Mouse (Mus musculus) liver, embryonic 12.5 days (tissue): Measurements from ENCODE around the gene Mb. TPM values are rescaled to one million over a fixed set of nuclear protein-coding genes. Genes with fewer than 3 reads are reported as not detected.
A peak's percentile ranks its signal among the peaks of the same experiment; 100 is the strongest.

Experiments
- ATAC-seq: fragments of 200-750 bp; cut with Nextera tagmentation; 2 replicates; pipeline ENCODE4 v1.8.0; 2017; ENCODE audit warnings: moderate number of reproducible peaks, mild to moderate bottlenecking, moderate library complexity
- H3K27ac ChIP-seq: fragments of 300-500 bp; sonication (generic); 2 replicates; pipeline ENCODE4 v1.5.1; 2016; ENCODE audit warnings: mild to moderate bottlenecking
- H3K27me3 ChIP-seq: fragments of 300-500 bp; sonication (generic); replicated peaks from 2 replicates; pipeline ENCODE4 v1.6.1; 2016; ENCODE audit warnings: mild to moderate bottlenecking, moderate library complexity
- H3K36me3 ChIP-seq: fragments of 300-500 bp; sonication (generic); 2 replicates; pipeline ENCODE4 v1.6.1; 2016; ENCODE audit warnings: mild to moderate bottlenecking, moderate library complexity
- H3K4me1 ChIP-seq: fragments of 300-500 bp; sonication (generic); 2 replicates; pipeline ENCODE4 v1.6.1; 2016
- H3K4me2 ChIP-seq: fragments of 300-500 bp; sonication (generic); 2 replicates; pipeline ENCODE4 v1.6.1; 2016; ENCODE audit warnings: mild to moderate bottlenecking, moderate library complexity
- H3K4me3 ChIP-seq: fragments of 300-500 bp; sonication (generic); 2 replicates; pipeline ENCODE4 v1.5.1; 2016; ENCODE audit warnings: mild to moderate bottlenecking, moderate library complexity
- H3K9ac ChIP-seq: fragments of 300-500 bp; sonication (generic); 2 replicates; pipeline ENCODE4 v1.6.1; 2016; ENCODE audit warnings: mild to moderate bottlenecking, moderate library complexity
- H3K9me3 ChIP-seq: fragments of 300-500 bp; sonication (generic); replicated peaks from 2 replicates; pipeline ENCODE4 v1.6.1; 2016; ENCODE audit warnings: mild to moderate bottlenecking, moderate library complexity
- WGBS: fragments of 180-500 bp; shearing (Covaris S2); methylation state at CpG from one replicate; pipeline ENCODE4 v1.1.7; 2016; ENCODE audit not compliant: insufficient replicate concordance; 5-methylcytosine and 5-hydroxymethylcytosine counted together
- polyA plus RNA-seq: library from polyadenylated mRNA; unstranded; fragments of >200 nt; fragmentation: Nextera tagmentation; extraction: Ambion mirVana; gene quantifications from 2 replicates; pipeline ENCODE4 v1.2.1, GENCODE M21; 2016

The Mb gene
- polyA plus RNA-seq, 1 experiment from 2014 or later = 0.17 TPM

- Histone ChIP-seq H3K36me3 (no peaks in the 10 kb centered on the region), H3K9me3 (no peaks in the 10 kb centered on the region), H3K27me3 (peaks cover 27% of the 10 kb centered on the region), H3K4me3 (no peak overlapping the region), H3K4me2 (no peak overlapping the region), H3K9ac (no peak overlapping the region), H3K27ac (no peak overlapping the region), H3K4me1 (no peaks in the 10 kb centered on the region)
- WGBS = 68% methylated on average over 3 of the region's 3 CpGs
- no peak for ATAC-seq
These were observed 47.1 kb downstream of the Mb start for GRCm38 (mm10) chr15:77003173-77003867.

GRCm38 (mm10) chr15:76998878-76999588 lies 51.4 kb downstream of the Mb start:
- Histone ChIP-seq H3K9ac (no peak overlapping the region), H3K9me3 (no peaks in the 10 kb centered on the region), H3K27me3 (peaks cover 25% of the 10 kb centered on the region), H3K4me1 (no peaks in the 10 kb centered on the region), H3K4me3 (no peak overlapping the region), H3K27ac (no peak overlapping the region), H3K4me2 (no peak overlapping the region), H3K36me3 (no peaks in the 10 kb centered on the region)
- ATAC-seq = no peak
- WGBS = 44% methylated on average over 21 of the region's 21 CpGs

- 61% methylated on average over 2 of the region's 2 CpGs for WGBS
- H3K9me3 ChIP-seq = no peaks in the 10 kb centered on the region
- ATAC-seq = no peak
- no peak overlapping the region for H3K4me2 ChIP-seq
- no peaks in the 10 kb centered on the region for H3K36me3 ChIP-seq
- H3K4me3 ChIP-seq = no peak overlapping the region
- H3K9ac ChIP-seq = no peak overlapping the region
- no peak overlapping the region for H3K27ac ChIP-seq
- no peaks in the 10 kb centered on the region for H3K4me1 ChIP-seq
- peaks cover 25% of the 10 kb centered on the region for H3K27me3 ChIP-seq
These were observed 52.4 kb downstream of the Mb start for GRCm38 (mm10) chr15:76998048-76998447.

GRCm38 (mm10) chr15:76994413-76994812 lies 56.1 kb downstream of the Mb start:
- WGBS = 66% methylated on average over 3 of the region's 3 CpGs

GRCm38 (mm10) chr15:76987542-76988094 lies 62.9 kb downstream of the Mb start:
- Histone ChIP-seq H3K9me3 (no peaks in the 10 kb centered on the region), H3K4me3 (peak overlapping the region; percentile 41), H3K4me2 (peak overlapping the region; percentile 56), H3K4me1 (no peaks in the 10 kb centered on the region), H3K27ac (no peak overlapping the region), H3K36me3 (no peaks in the 10 kb centered on the region), H3K9ac (no peak overlapping the region), H3K27me3 (peaks cover 26% of the 10 kb centered on the region)
- 10% methylated on average over 21 of the region's 21 CpGs for WGBS
- no peak for ATAC-seq

More at GRCm38 (mm10) chr15:76994413-76994812, 56.1 kb downstream of the Mb start:
- Histone ChIP-seq H3K27ac (no peak overlapping the region), H3K9me3 (no peaks in the 10 kb centered on the region), H3K36me3 (no peaks in the 10 kb centered on the region), H3K4me1 (no peaks in the 10 kb centered on the region), H3K4me2 (no peak overlapping the region), H3K4me3 (no peak overlapping the region), H3K9ac (no peak overlapping the region), H3K27me3 (peaks cover 18% of the 10 kb centered on the region)
- no peak for ATAC-seq

- ATAC-seq = no peak
- Histone ChIP-seq H3K9me3 (no peaks in the 10 kb centered on the region), H3K4me1 (no peaks in the 10 kb centered on the region), H3K36me3 (no peaks in the 10 kb centered on the region), H3K9ac (no peak overlapping the region), H3K27me3 (peaks cover 26% of the 10 kb centered on the region), H3K4me2 (peak overlapping the region; percentile 56), H3K4me3 (peak overlapping the region; percentile 41), H3K27ac (no peak overlapping the region)
- WGBS = 12% methylated on average over 11 of the region's 11 CpGs
These were observed 63.3 kb downstream of the Mb start for GRCm38 (mm10) chr15:76987137-76987536.

- WGBS = 35% methylated on average over 3 of the region's 3 CpGs
- H3K27me3 ChIP-seq = peaks cover 17% of the 10 kb centered on the region
- H3K9ac ChIP-seq = no peak overlapping the region
- ATAC-seq = no peak
- H3K4me1 ChIP-seq = no peaks in the 10 kb centered on the region
- no peaks in the 10 kb centered on the region for H3K36me3 ChIP-seq
- no peak overlapping the region for H3K4me2 ChIP-seq
- H3K9me3 ChIP-seq = no peaks in the 10 kb centered on the region
- no peak overlapping the region for H3K4me3 ChIP-seq
- H3K27ac ChIP-seq = no peak overlapping the region
These were observed 67.7 kb downstream of the Mb start for GRCm38 (mm10) chr15:76982745-76983144.

GRCm38 (mm10) chr15:76979799-76980198 lies 70.7 kb downstream of the Mb start:
- Histone ChIP-seq H3K4me3 (no peak overlapping the region), H3K27ac (no peak overlapping the region)
- 53% methylated on average over 4 of the region's 4 CpGs for WGBS

GRCm38 (mm10) chr15:76976619-76977018 lies 73.9 kb downstream of the Mb start:
- Histone ChIP-seq H3K9ac (no peak overlapping the region), H3K27ac (no peak overlapping the region), H3K4me2 (no peak overlapping the region), H3K36me3 (no peaks in the 10 kb centered on the region), H3K4me3 (no peak overlapping the region), H3K27me3 (peaks cover 22% of the 10 kb centered on the region), H3K9me3 (no peaks in the 10 kb centered on the region), H3K4me1 (peaks cover 6% of the 10 kb centered on the region; the same call in 1 of the 2 replicates)
- no peak for ATAC-seq
- 62% methylated on average over 5 of the region's 5 CpGs for WGBS

More at GRCm38 (mm10) chr15:76979799-76980198, 70.7 kb downstream of the Mb start:
- Histone ChIP-seq H3K9ac (no peak overlapping the region), H3K4me1 (no peaks in the 10 kb centered on the region), H3K36me3 (no peaks in the 10 kb centered on the region), H3K27me3 (peaks cover 4% of the 10 kb centered on the region; the same call in 1 of the 2 replicates), H3K9me3 (no peaks in the 10 kb centered on the region), H3K4me2 (no peak overlapping the region)
- ATAC-seq = no peak

- H3K9me3 ChIP-seq = no peaks in the 10 kb centered on the region
- ATAC-seq = 0 out of 2 replicates have a peak, but pooled peaks have one; percentile 18
- H3K4me3 ChIP-seq = peak overlapping the region; percentile 54
- H3K27me3 ChIP-seq = peaks cover 22% of the 10 kb centered on the region
- no peak overlapping the region for H3K27ac ChIP-seq
- H3K36me3 ChIP-seq = no peaks in the 10 kb centered on the region
- peaks cover 6% of the 10 kb centered on the region; the same call in 1 of the 2 replicates for H3K4me1 ChIP-seq
- peak overlapping the region; percentile 62 for H3K9ac ChIP-seq
- WGBS = 4% methylated on average over 29 of the region's 31 CpGs
- peak overlapping the region; percentile 71 for H3K4me2 ChIP-seq
These were observed 76.4 kb downstream of the Mb start for GRCm38 (mm10) chr15:76973855-76974651.

- Histone ChIP-seq H3K4me1 (peaks cover 6% of the 10 kb centered on the region; the same call in 1 of the 2 replicates), H3K27ac (no peak overlapping the region), H3K27me3 (peaks cover 22% of the 10 kb centered on the region), H3K9me3 (no peaks in the 10 kb centered on the region), H3K4me3 (peak overlapping the region; percentile 54), H3K9ac (peak overlapping the region; percentile 62; the same call in 1 of the 2 replicates), H3K4me2 (peak overlapping the region; percentile 71), H3K36me3 (no peaks in the 10 kb centered on the region)
- no peak for ATAC-seq
- 29% methylated on average over 8 of the region's 8 CpGs for WGBS
These were observed 77.1 kb downstream of the Mb start for GRCm38 (mm10) chr15:76973272-76973854.
